Mouse (Mus musculus): ENCODE data around the gene Sgta.
"Not testable (repeated sequence)": the region's sequence is repeated elsewhere in the genome, so short reads cannot be mapped to it uniquely, and the experiment has no call there.

Gene Sgta

DNA sequence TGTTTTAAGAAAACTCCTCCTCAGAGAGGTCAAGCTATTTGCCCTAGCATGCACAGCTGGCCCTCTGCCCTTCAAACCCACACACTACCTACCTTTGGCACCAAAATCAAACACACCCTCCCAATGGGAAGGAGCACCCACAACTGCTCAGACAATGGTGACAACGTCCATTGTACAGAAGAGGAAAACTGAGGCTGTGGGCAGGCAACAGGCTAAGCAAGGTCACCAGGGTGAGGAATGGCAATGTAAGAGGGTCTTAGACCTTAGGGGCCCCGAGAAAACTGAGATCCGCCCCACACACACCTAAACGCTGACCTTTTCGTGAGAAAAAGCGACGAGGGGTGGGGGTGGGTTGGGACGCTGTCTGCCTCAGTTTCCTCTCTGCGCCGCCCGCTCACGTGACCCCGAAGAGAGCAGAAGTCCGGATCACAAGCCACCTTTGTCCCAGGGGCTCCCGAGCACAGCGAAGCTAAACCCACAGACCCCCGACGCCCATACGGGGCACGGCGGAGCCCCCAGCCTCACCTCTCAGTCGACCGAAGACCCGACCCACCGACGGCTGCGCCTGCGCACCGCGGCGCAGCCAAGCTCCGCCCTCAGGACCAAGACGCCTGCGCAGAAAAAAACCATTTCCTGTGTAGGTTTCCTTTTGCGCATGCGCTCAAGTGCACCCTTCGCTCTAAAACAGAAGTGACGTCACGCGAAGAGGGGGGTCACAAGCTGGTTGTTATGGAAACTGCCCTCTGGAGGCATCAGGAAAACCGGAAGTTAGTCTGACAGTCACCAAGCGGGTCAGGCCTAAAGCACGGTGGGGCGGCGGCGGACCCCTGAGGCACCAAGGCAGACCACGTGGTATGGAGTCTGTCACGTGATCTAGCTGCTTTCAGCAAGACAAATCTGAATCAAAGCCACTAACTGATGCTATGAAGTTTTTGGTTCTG, at the start of gene Sgta:
TSS of gene Sgta (minus strand) at position 579 of the 941 bp plus-strand sequence.
- peak; percentile 93 for DNase-seq (ENCODE audit: low spot score)

DNA sequence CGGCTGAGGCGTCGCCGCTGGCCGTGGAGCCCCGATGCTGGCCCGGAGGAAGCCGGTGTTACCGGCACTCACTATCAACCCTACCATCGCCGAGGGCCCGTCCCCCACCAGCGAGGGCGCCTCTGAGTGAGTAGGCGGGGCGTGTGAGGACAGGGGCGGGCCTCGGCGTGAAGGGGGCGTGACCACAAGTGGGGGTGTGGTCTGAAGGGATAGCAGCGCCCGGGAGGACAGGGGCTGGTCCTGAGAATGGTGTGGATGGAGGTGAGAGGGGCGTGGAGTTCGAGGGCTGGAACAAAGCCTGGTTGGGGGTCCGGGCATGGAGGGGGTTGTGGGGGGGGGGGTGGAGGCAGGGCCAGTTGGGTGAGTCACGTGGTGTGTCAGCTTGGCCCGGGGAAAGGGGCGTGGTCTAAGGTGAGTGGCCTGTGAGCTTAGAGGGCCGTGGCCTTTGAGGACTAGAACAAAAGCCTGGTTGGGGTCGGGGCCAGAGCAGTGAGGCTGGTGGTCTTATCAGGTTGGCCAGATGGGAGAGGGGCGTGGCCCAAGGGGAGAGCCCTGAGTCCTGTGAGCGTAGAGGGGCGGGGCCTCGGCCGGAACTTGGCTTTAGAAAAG, 46.2 kb upstream of the Sgta start:
- DNase-seq (ENCODE audit: low spot score) = peak; percentile 85

DNA sequence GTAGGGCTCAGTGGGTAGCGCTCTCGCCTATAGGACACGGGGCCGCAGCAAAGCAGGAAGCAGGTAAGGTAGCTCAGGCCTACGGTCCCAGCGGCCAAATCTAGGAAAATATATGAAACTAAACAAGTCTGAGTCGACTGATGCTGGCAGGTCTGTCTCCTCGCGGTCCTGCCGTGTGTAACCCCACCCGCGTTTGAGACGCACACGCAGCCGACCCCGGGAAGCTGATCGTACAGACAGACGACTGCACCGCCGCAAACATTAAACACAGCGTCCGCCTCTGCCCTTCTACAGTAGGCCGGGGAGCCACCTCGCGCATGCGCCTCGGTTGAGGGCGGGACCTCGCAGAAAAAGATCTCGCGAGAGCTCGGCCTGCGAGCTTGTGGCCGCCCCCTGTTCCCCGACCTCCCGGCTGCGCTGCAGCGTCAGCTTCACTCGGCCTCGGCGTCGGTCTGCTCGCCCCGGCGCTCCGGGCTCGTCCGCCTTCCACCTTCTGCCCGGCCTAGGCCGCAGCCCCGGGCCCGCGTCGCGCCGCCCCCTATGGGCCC, 45.7 kb upstream of the Sgta start, which contains the start of gene Map2k2:
TSS of gene Map2k2 (plus strand) at position 351 of the 548 bp plus-strand sequence.
- peak; percentile 98 for DNase-seq (ENCODE audit: low spot score)

DNA sequence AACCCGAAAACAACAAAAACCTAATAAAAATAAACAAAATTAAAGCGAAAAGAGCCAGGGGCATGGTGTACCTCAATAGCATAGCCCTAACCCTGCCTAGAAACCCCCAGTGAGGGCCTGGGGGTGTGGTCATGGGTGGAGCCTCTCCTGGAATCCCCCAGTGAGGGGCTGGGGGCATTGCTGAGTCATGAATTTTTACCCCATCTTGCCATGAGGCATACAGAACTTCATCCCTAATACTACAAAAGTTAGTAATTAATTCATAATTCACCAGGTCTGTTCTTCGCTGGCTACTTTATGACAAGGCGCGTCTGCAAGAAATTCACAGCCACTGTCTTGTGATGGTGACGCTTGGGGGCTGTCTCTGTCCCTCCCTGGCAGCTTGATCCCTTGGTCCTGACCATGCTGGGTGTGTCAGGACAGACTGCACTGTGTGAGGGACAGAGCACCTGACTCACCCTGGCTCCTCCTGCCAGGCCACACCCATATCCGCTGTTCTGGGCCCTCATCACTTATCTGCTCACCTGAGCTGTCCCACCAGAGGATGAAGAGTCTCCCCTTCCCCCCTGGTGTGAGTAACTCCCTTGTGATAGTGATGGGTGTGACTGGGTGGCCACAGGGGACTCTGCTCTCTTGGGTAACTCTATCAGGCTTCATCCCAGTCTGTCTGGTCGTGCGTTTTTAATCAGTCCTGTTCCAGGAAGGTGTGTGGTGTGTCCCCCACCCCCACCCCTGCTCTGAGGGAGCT, 35.1 kb upstream of the Sgta start:
- DNase-seq (ENCODE audit: low spot score) = no peak

DNA sequence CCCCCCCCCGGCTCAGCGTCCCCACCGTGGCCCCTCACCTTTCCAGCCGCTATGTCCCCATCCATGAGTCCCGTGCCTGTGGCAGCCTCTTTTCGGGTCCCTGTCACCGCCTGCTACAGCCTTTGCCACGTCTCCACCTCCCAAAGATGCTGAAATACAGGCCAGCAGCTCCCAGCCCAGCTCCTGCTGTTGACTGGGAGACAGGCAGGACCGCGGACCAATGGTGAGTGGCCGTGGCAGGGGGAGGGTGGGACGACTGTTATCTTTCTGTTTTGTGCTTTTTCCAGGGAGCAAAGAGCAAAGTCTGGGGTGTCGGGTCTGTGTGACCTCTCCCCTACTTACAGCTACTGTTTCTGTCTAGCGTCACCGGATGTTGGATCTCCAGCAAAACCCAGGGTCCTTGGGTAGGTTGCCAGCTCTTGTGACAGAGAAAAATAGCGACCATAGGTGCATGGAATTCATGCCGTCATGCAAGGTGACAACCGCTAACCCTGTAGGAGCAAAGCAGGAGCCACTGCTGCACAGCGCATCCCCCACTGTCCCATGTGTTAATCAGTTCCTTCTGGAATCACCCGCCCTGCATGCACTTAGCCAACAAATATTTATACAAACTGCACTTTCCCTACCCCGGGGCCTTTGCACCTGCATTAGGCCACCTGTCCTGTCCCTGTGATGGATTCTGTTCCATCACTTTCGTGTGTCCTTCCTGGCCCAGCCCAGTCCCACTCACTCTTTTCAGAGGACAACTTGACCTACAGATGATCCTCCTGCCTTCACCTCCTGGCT, 32.7 kb upstream of the Sgta start:
- no peak for DNase-seq (ENCODE audit: low spot score)

DNA sequence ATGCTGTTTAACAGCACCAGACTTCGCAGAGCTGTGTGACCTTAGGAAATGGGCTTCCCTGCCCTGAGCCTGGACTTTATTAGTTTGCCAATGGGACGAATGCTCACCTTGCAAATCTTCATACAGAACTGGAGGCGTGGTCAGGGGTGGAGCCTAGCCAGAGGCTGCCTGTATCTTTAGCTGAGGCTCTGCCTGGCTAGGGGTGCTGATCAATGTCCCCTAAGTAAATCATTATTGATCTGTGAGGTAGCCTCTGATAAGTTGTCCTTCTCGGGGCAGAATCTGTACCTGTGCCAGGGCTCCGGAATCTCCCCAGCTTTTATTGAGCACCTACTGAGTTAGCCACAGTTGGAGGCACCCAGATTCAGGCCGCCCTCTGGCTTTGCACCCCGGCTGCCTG, 30.6 kb upstream of the Sgta start:
- DNase-seq (ENCODE audit: low spot score) = no peak

DNA sequence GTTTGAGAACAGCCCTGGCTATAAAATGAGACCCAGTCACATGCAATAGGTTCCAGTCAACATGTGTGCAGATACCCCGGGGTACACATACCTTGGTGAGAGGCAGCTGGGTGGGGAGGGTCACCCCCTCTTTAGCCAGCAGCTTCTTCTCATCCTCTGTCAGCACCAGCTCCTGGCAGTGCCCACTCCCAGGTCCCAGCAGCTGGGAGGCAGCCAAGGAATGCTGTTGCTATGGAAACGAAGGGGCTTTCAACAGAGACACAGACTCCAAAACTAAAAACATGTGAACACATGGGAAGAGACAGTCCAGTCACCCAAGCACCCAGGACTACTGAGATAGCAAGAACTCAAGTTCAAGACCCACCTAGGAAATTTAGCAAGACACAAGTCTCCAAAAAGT, 29.2 kb upstream of the Sgta start:
- DNase-seq (ENCODE audit: low spot score) = no peak

DNA sequence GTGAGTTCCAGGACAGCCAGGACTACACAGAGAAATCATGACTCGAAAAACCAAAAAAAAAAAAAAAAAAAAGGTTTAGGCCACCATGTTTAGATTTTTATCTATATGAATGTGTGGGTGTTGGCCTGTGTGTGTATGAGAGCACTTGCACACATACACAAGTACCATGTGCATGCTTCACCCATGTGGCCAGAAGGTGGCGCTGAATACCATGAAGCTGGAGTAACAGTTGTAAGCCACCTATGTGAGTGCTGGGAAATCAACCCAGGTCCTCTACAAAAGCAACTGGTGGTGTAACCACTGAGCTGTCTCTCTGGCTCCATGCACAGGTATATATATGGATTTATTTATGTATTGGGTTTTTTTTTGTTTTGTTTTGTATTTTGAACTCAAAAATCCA, 27.0 kb upstream of the Sgta start:
- no peak for DNase-seq (ENCODE audit: low spot score)

DNA sequence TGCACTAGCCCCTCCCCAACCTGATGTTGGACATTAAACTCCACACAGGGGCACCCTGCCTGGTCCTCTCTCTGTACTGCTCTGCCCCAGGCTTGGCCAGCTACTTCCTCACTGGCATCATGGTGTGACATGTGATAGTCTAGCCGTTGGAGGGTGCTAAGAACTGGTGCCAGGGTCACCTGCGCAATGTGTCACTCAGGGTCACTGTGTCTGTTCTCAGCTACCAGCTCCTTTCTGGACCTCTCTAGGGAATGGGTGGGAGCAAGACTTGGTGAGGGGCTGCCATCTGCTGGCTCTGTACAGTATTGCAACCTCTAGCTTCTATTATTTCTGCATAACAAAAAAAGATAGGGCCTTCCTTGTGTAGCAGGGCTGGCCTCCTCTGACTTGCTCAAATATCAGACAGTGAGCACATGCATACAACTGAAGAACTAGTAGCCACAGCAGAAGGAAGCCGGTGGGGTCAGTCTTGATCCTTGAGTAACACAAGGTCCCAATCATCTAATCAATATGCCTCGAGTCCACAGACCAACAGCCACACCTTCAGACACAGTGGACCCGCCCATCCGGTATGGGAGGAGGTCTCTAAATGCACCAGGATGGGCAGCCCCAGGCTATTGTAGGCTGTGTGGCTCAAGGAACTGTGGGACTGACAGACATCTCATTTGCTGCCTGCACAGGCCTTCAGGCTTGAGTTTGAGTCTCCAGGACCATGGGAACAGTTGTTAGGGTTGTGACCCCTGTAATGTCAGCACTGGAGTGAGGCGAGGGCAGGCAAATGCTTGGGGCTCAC, 22.4 kb upstream of the Sgta start:
- peak; percentile 57 for DNase-seq (ENCODE audit: low spot score)

DNA sequence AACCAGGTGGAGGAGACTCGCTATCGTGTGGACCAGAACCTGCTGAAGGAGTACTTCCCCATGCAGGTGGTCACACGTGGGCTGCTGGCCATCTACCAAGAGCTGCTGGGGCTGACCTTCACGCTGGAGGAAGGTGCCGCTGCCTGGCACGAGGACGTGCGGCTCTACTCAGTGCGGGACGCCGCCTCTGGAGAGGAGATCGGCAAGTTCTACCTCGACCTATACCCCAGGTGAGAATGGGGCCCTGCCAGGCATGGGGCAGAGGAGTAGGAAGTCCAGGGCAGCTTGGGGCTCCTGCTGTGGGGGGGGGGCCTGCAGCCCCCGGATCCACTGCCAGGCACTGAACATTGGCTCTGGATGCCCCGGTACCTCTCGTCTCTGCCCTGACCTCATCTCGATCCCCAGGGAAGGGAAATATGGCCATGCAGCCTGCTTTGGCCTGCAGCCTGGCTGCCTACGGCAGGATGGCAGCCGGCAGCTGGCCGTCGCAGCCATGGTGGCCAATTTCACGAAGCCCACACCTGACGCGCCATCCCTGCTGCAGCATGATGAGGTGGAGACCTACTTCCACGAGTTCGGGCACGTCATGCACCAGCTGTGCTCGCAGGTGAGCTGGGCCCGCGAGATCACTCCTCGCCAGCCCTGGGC, 20.2 kb upstream of the Sgta start:
- DNase-seq (ENCODE audit: low spot score) = no peak

DNA sequence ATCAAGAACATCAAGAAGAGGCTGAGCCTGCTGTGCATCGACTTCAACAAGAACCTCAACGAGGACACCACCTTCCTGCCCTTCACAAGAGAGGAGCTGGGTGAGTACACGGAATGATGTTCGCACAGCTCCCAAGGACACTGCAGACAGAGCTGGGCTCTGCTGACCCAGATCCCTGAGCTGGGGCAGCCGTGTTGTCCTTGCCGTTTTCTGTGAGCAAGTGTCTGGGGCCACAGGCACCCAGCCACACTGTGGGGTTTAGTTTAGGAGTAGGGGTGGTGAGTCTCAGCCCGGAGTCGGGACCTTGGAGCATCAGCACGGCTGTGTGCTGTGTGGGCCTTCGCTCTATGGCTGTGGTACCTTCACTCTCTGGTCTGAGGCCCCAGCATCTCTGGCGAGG, 17.9 kb upstream of the Sgta start:
- no peak for DNase-seq (ENCODE audit: low spot score)

DNA sequence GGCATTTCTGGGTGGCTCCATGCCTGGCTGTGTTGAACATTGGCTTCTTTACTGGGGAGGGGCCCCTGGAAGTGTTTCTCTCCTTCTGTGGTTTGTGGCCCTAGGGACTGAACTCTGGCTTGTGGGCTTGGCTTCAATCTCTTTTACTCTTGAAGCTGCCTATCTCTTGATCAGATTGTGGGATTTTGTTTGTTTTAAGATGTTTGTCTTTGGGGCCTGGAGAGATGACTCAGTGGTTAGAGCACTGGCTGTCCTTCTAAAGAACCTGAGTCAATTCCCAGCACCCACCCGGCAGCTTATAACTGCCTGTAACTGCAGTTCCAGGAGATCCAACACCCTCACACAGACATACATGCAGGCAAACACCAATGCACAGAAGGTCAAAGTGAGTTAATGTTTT, 16.4 kb upstream of the Sgta start:
- DNase-seq (ENCODE audit: low spot score) = no peak

DNA sequence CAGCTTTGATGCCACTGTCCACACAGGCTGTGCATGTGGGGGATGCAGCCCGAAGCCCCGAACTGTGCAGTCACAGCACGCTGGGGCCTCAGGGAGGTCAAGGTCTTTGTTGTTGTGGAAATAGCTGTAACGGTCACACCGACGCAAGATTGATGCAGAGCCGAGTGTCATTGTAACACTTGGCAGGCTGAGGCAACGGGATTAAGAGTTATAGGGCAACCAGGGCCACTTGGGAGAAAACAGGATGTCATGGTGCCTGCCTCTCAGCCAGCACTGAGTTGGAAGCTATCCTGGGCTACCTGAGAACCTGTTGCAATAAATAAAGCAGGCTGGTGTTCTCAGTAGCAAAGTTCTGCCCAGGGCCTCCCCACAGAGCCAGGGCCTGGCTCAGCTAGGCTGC, 15.8 kb upstream of the Sgta start:
- DNase-seq (ENCODE audit: low spot score) = no peak

DNA sequence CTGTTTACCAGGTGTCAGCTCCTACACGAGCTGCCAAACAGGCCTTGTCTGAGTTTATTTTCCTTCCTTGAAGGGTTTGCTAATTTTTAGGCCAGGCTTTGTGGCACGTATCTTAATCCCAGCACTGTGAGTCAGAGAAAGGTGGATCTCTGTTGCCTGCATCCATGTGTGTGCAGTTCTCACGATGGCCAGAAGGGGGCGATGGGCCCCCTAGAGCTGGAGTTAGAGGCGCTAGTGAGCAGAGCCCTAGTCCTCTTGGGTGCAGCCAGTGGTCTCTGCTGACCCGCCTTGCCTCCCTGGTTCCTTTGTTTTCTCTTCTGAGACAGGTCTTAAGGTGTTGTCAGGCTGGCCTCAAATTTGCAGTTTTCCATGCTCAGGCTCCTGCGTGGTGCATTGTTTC, 13.5 kb upstream of the Sgta start:
- DNase-seq (ENCODE audit: low spot score) = no peak

DNA sequence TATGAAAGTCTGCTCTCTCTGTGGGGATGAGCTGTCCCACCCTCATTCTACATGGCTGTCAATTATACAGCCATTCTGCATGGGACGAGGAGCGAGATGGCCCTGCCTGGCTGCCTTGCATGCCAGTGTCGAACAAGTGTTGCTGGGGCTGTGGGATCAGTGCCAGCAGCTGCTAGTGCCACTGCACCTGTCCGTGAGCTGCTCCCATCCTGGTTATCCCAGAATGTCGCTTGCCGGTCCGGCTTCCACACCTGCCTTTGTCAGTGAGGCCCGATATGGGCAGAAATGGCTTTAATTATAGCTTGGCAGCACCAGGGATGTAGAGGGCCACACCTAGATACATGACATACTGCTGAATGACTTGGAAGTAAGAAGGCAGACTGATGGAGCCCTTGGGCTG, 12.3 kb upstream of the Sgta start:
- no peak for DNase-seq (ENCODE audit: low spot score)

DNA sequence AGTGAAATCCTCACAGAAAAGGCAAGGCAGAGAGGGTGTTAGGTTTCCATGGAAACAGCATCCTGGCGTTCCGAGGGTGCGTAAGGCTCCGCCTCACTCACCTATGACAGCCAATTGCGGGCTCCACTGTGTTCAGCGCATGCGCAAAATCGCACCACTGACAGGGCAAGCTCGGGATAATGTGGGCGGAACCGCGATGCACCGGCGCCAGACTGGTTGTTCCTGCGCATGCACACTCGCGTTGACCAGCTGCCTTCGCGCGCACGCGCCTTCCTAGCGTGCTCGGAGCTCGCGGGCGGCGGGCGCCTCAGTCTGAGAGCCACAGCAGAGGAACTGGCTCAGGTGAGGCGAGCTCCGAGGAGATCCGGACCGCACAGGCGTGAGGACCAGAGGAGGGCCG, 9.9 kb upstream of the Sgta start, which contains the start of gene Thop1:
TSS of gene Thop1 (plus strand) at position 200 of the 400 bp plus-strand sequence.
- peak; percentile 95 for DNase-seq (ENCODE audit: low spot score)

DNA sequence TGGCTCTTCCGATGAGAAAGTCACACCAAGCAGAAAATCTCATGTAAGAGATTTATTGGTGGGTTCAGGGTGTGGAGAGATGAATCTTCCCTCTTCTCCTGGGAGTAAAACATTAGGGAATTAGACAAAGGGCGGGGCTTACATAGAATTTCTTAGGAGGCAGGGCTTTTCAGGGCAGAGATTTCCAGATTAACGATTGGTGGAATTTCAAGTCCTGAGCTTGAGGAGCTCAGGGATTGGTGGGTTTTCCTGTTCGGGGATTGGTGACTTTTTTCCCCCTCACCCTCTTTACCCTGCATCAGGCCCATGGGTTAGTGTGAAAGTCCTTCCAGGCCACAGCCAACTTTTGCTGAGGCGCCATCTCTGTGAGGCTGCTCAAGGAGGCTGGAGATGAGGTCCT, 8.7 kb upstream of the Sgta start:
- DNase-seq (ENCODE audit: low spot score) = no peak

DNA sequence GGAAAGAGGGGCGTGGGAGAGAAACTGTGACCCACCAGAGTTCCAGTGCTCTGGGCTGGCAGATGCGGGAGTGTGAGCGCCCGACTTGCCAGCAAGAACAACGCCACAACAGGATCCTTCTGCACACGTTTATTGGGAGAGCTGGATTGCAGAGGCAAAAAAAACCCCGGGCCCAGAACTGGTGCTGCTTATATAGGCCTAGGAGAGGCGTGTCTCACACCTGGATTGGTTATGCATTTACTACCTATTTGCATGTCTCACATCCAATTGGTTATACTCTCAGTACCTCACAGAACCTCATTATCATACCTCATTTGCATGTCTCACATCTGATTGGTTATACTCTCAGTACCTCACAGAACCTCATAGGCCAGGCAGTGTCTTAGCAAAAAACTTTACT, 4.5 kb upstream of the Sgta start:
- DNase-seq (ENCODE audit: low spot score) = not testable (repeated sequence)

DNA sequence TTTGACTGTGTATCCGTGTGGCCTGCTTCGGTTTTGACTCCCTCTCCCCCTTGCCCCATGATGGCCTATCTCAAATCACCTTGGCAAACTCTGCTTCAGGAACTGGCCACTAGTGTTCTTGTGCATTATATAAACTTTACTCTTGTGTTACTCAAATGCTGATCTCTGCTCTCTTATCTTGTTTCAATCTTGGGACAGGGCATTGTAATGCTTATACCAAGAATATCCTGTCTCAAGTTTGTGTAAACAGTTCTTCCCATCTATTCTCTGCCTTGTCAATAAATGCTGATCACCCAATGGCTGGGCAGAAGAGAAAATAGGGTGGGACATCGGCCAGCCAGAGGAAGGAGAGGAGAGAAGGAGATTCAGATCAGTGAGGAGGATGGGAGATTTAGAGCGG, 2.7 kb upstream of the Sgta start:
- DNase-seq (ENCODE audit: low spot score) = no peak

DNA sequence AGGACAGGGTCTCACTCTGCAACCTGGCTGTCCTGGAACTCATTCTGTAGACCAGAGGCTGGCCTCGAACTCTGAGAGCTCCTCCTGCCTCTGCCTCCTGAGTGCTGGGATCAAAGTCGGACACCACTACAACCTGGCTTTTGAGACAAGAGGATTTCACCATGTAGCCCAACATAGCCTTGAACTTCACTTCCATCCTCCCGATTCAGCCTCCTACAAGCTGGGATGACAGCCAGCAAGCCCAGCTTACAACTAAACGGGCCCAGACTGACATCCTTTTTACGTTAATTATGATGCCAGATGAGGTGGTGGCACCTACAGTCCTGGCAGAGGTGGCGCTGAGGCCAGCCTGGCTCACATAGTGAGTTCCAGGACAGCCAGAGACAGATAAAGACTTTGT, 1.1 kb downstream of the Sgta start:
- DNase-seq (ENCODE audit: low spot score) = no peak

Data from spleen, adult 12 weeks (tissue).